Mouse (Mus musculus) testis, adult 2 months (tissue): Measurements from ENCODE around the gene S100z. TPM values are rescaled to one million over a fixed set of nuclear protein-coding genes. Genes with fewer than 3 reads are reported as not detected.
A peak's percentile ranks its signal among the peaks of the same experiment; 100 is the strongest.

ENCODE experiments used
- H3K27ac ChIP-seq: fragments of 200-500 bp; 2 replicates; pipeline ENCODE4 v1.5.1; 2012; ENCODE audit warnings: low read depth, low read length; ENCODE audit not compliant: control insufficient read depth, insufficient read depth
- H3K27me3 ChIP-seq: fragments of 200-500 bp; 2 replicates; pipeline ENCODE4 v1.6.1; 2012; ENCODE audit warnings: mild to moderate bottlenecking, low read length, moderate library complexity; ENCODE audit not compliant: control insufficient read depth, insufficient read depth
- H3K36me3 ChIP-seq: fragments of 200-500 bp; 2 replicates; pipeline ENCODE4 v1.6.1; 2012; ENCODE audit warnings: mild to moderate bottlenecking, low read length; ENCODE audit not compliant: control insufficient read depth, insufficient read depth
- H3K4me1 ChIP-seq: fragments of 200-500 bp; 2 replicates; pipeline ENCODE4 v1.6.1; 2012; ENCODE audit warnings: low read length; ENCODE audit not compliant: control insufficient read depth, insufficient read depth
- H3K4me3 ChIP-seq: fragments of 200-500 bp; 2 replicates; pipeline ENCODE4 v1.5.1; 2012; ENCODE audit warnings: low read depth, mild to moderate bottlenecking, low read length, moderate library complexity, mixed read lengths; ENCODE audit not compliant: control insufficient read depth
- CTCF ChIP-seq: fragments of 200-500 bp; IDR thresholded peaks from 2 replicates; pipeline ENCODE4 v1.5.1; 2012; ENCODE audit warnings: low read depth, mild to moderate bottlenecking, inconsistent platforms, low read length, moderate library complexity; ENCODE audit not compliant: control insufficient read depth, insufficient read depth, insufficient replicate concordance
- POLR2A ChIP-seq: fragments of 200-500 bp; IDR thresholded peaks from 2 replicates; pipeline ENCODE4 v1.6.1; 2012; ENCODE audit warnings: low read depth, mild to moderate bottlenecking, inconsistent platforms, low read length, moderate library complexity; ENCODE audit not compliant: control insufficient read depth
- polyA plus RNA-seq: library from polyadenylated mRNA; depleted of rRNA; stranded (reverse); fragments of >200 nt; gene quantifications from 2 replicates; pipeline ENCODE4 v1.2.3, GENCODE M21; 2012; rRNA removed

Gene S100z
- polyA plus RNA-seq, 1 experiment, result 0.85 TPM

DNA sequence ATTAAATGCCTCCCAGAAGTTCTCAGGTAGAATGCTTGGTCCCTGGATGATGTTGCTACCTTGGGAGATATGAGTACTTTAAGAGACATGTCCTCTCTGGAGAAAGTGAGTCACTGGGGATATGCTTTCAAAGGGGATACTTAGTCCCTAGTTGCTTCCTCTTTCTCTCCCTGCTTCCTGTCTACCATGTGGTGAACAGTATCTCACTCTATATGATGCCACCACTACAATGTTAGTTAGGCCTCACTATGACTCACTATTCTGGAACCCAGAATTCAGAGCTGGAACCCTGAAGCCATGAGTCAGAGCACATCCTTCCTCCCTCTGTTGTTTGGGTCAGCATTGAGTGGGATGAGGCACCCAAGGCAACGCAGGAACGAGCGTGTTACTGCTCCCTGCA lies 51.0 kb downstream of the S100z start:
- TF ChIP-seq CTCF (no peak), POLR2A (no peak; the same call in 1 of the 2 replicates)
- H3K4me1 ChIP-seq, result peaks cover 8% of the 10 kb centered on the region
- no peak overlapping the region for H3K27ac ChIP-seq
- H3K27me3 ChIP-seq, result no peaks in the 10 kb centered on the region
- no peaks in the 10 kb centered on the region for H3K36me3 ChIP-seq
- peak overlapping the region; percentile 78 for H3K4me3 ChIP-seq

Other genes with a start within 250 kb of the S100z start
- gene Pde8b, start 228.4 kb downstream of the S100z start, polyA plus RNA-seq, result 4.2 and 4.5 TPM in 2 replicates
- 26.5 and 26.9 TPM in 2 replicates for gene Zbed3, start 155.1 kb downstream of the S100z start, polyA plus RNA-seq
- gene Aggf1, start 103.4 kb downstream of the S100z start, polyA plus RNA-seq, result 9.2 and 9.3 TPM in 2 replicates
- gene Crhbp, start 33.8 kb downstream of the S100z start, polyA plus RNA-seq, result 0.10 and 0.25 TPM in 2 replicates
- 0.17 and 1.0 TPM in 2 replicates for gene F2rl1, start 46.5 kb upstream of the S100z start, polyA plus RNA-seq
- 1.0 and 1.1 TPM in 2 replicates for gene F2r, start 139.8 kb upstream of the S100z start, polyA plus RNA-seq
- gene F2rl2, start 218.1 kb upstream of the S100z start, polyA plus RNA-seq, result 0.05 TPM in 1 of 2 replicates, not detected in the other